In genomic region chr19:5496052-5496370, GRCm38 (mm10) we compare ENCODE assay signal across 15 mouse cellular contexts. TPM values are rescaled to one million over a fixed set of nuclear protein-coding genes. Genes with fewer than 3 reads are reported as not detected.
"Had no signal": no experiment of that assay in that cellular context is flagged by ENCODE, and none has a peak within 500 bp of the region (broad histone marks: within the 10 kb centered on the region; RNA-seq: fewer than 3 reads in every experiment).

No protein-coding gene starts in this region.

- H3K9me3 ChIP-seq: limb, embryonic 10.5 days; liver, embryonic 15.5 days; midbrain, embryonic 15.5 days; neural tube, embryonic 13.5 days had no signal

- H3K27me3 ChIP-seq: liver, embryonic 15.5 days; midbrain, embryonic 15.5 days; neural tube, embryonic 13.5 days had no signal

- H3K4me3 ChIP-seq: left cerebral cortex, adult 2 months; limb, embryonic 10.5 days; liver, embryonic 15.5 days; midbrain, embryonic 15.5 days; neural tube, embryonic 13.5 days had no signal

- DNase-seq: kidney, postnatal 14 days; lung, adult 2 months; lung, postnatal 36 days; retina, postnatal 1 day; right cerebral cortex, postnatal 4 days; spleen, adult 18-20 months; thymus, postnatal 36 days had no signal

- H3K27ac ChIP-seq: left cerebral cortex, adult 2 months; limb, embryonic 10.5 days; liver, embryonic 15.5 days; midbrain, embryonic 15.5 days; neural tube, embryonic 13.5 days had no signal

- ATAC-seq: lung, postnatal 0 days; midbrain, embryonic 15.5 days had no signal

RNA-seq across cellular contexts. Expression of gene 1700020D05Rik, which starts 7.6 kb away (rescaled TPM):
- polyA plus RNA-seq: limb, embryonic 10.5 days; liver, embryonic 11.5 days; lung, postnatal 0 days; midbrain, embryonic 15.5 days; neural tube, embryonic 13.5 days had no signal

RNA-seq across cellular contexts. Expression of gene Efemp2, which starts 22.3 kb away (rescaled TPM):
- total RNA-seq: megakaryocyte progenitor cell, adult 5-6 weeks had no signal
